Mouse (Mus musculus): ENCODE data around the gene Timm44.

DNA sequence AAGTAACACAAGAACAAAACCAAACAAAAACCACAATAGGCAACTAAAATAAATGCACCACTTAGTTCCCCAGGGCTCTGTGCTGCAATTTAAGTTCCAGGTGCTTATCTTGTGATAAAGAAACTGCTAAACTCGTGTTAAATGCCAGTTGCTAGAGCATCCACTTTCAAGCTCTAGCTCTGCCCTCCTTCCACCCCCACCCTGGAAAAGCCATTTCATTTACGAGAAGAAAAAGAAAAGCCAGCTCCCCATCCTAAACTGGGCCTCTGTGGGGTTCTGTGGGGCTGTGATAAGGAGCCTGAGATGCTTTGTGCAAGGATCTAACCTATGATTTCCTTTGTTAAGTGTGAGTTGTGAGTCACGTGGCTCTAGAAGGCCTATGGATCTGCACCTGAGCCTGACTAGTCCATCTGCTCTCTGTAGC lies 28.4 kb upstream of the Timm44 start:
- TF ChIP-seq CTCF (IDR thresholded peaks at IDR 0.05; ENCODE audit: low read depth), result no peak
- no peak for TF ChIP-seq EP300 (optimal IDR thresholded peaks at IDR 0.05)

Measured in stomach, postnatal 0 days (tissue).